Mouse (Mus musculus) layer of hippocampus, adult 9-10 months (tissue): ENCODE results near the gene Fancd2.
A peak's percentile ranks its signal among the peaks of the same experiment; 100 is the strongest.

ENCODE experiments used
- DNase-seq: peaks from one replicate; pipeline ENCODE4 v3.0.0; 2022; ENCODE audit warnings: low spot score

The Fancd2 gene

DNA sequence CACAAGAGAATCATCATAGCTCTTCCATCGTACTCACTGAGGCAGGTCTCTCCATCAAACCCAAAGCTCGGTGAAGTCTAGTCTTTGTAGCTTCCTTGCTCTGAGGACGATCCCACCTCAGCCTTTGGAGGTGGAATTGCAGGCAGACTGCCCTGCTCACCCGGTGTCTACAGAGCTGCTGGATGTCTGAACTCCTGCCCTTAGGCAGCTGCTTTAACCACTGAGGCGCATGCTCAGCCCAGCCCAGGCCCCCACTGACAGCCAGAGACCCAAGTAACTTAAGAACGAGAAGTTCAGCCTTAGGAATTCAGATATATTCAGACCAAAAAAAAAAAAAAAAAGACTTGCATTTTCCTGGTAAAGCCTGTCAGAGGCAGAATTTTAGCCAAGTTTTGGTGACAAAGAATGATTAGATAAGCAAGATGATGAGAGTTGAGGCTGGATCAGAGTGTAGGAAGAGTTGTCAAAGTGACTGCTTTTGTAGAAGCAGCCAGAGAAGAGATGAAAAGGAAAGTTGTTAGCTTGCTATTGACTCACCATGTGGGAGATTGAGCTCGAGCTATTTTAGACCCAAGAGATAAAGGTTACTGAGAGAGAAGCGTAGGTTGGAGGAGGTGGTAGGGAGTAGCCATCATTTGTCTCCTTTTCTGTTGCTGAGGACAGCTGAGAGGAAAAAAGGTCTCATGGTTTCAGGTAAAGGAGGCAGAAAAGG, 80.9 kb downstream of the Fancd2 start:
- DNase-seq = no peak

DNA sequence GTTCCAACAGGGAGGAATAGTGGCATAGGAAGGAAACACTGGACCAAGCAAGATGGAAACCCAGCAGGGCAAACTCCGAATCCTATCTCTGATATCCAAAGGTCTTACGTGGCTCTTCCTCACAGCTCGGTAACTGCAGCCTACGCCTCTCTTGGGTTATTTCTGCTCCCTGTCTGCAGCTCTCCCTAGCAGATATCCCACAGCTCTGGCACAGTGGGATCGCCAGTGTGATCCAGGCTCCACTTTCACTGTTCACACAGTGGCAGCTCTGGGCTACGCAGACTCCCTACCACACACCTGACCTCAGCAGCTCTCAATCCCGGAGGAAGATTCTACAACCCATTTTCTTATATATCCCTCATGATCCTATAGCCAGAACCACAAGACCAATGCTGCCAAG, 82.7 kb downstream of the Fancd2 start:
- DNase-seq = no peak

DNA sequence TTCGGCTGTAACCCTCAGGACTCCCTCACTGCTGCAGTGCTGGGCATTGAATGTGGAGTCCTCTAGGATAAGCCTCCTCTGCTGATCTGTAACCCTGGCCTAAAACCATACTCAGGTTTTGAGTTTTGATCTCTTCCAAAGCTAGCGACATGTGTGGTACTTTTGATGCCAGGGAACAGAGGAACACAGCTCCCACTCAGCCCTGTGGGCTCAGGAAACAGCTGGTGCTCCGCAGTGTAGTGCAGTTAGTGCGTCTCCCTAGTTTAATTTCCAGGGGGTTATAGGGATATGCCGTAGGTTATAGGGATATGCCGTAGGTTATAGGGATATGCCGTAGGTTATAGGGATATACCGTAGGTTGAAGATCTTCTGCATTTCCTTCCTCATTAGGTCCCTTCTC, 83.5 kb downstream of the Fancd2 start:
- no peak for DNase-seq

DNA sequence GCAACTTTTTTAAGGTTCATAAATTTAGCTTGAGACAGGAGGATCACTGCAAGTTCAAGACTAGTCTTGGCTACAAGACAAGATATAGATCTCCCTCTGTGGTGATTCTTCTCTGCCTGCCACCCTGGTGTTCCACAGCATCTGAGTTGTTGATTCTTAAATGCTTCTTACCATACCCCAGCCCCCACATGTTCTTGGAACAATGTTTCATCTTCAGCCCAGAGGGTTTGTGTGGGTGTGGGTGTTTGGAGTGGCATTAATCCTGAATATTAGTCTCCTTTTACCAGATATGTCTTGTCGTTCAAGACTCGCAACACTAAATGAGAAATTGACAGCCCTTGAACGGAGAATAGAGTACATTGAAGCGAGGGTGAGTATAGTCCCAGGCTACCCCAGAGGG, 84.0 kb downstream of the Fancd2 start:
- DNase-seq = no peak

DNA sequence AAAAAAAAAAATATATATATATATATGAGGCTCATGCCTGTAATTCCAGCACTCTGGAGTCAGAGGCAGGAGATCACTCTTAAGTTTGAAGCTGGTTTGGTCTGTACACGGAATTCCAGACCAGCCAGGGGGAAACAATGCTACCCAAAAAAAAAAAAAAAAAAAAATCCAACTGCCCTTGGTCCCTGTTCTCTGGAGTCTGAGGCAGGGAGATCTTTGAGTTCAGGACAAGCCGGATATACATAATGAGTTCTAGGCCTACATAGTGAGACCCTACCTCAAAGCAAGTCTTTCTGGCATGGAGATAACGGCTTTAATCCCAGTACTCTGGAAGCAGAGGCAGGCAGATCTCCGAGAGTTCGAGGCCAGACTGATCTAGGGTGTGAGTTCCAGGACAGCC, 91.9 kb downstream of the Fancd2 start:
- DNase-seq = no peak

DNA sequence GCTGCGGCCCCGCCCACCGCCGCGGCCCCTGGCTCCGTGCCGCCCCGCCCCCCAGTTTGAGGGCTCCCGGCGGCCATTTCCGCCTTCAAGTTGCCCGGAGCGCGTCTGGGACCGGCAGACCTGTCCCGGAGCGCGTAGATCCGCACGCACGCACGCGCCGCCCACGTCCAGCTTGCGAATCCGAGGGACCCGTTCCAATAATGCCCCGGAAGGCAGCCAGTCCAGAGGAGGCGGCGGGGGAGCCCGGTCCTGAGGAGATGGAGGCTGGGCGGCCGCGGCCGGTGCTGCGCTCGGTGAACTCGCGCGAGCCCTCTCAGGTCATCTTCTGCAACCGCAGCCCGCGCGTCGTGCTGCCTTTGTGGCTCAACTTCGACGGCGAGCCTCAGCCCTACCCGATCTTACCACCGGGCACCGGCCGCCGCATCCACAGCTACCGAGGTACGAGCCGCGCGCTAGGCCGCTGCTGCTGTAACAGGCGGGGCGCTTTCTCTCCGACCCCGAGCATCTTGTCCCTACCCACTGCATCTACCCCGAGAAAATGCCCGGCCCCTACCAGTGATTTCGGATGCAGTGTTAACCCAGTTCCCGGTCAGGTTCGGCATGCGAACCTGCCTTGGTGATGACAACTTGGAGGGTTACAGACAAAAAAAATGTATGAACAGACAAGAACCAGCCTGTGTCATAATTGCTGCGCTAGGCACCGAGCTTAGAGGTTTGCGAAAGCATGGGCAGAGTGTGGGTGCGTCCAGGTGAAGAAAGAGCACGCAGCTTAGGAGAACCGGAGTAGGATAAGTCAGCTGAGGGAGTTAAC, 92.7 kb downstream of the Fancd2 start, which contains the start of gene Vhl:
Gene Vhl, plus strand, starts transcription at position 19 of the 811 bp plus-strand sequence.
- DNase-seq = no peak

DNA sequence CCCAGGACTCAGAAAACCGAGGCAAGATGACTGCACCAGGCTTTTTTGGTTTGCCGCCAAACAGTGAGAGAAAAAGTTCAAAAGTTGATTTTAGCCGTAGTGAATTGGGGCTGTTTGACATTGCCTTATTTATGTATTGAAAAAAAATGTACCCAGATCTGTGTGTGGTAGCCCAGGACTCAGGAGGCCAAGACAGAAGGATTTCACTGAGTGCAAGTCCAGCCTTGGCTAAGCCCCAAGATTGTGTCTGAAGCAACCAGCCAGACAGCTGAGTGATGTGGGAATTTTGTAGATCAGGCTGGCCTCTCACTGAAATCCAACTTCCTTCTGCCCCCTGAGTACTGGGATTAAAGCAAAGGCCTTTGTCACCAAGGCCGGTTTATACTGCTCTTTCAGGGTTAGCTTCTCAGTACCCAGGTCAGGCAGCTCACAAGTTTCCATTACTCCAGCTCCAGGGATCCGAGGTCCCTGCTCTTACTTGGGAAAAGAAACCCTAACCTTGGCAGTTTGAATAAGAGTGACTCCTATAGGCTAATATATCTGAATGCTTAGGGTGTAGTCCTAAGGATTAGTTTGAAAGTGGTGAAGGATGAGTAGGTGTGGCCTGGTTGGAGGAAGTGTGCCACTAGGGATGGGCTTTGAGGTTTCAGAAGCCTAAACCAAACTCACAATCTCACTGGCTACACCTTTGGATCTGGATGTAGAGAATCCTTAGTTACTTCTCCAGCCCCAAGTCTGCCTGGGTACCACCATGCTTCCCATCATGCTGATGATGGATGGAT, 93.7 kb downstream of the Fancd2 start:
- DNase-seq = no peak

DNA sequence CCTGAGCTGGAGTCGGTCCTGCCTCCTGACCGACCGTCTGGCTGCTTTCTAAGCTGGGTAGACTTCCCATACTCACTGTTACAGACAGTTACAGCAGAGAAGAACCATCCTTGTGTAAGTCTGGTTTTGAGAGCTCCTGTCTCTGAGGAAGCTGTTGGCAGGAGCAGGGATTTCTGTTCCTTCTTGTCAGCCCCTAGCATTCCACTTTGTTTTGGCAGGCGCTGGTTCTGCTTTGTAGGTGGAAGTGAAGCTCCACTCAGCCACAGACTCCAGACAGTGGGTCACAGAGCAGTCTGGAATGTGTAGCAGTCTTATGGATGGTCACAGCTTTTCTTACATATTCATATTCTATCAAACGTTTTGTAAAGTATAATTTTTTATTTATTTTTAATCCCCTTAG, 98.8 kb downstream of the Fancd2 start:
- DNase-seq = no peak

DNA sequence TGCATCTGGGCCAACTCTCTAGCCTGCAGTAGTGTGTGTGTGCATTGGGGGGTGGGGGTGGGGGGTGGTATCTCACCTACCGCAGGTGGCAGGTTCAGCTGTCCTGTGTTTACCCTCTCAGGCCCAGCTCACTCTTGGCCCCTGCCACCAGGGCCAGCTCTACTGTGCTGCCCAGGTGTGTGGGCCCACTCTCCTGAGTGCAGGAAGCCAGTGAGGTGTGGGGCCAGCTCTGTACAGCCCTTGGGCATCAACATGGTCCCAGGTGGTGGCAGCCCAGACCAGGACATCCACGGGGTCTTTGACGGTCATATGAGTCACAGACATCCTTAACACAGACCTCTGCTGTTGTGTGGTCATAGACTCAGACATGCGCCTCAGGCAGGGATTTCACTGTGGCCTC, 101.4 kb downstream of the Fancd2 start:
- no peak for DNase-seq

DNA sequence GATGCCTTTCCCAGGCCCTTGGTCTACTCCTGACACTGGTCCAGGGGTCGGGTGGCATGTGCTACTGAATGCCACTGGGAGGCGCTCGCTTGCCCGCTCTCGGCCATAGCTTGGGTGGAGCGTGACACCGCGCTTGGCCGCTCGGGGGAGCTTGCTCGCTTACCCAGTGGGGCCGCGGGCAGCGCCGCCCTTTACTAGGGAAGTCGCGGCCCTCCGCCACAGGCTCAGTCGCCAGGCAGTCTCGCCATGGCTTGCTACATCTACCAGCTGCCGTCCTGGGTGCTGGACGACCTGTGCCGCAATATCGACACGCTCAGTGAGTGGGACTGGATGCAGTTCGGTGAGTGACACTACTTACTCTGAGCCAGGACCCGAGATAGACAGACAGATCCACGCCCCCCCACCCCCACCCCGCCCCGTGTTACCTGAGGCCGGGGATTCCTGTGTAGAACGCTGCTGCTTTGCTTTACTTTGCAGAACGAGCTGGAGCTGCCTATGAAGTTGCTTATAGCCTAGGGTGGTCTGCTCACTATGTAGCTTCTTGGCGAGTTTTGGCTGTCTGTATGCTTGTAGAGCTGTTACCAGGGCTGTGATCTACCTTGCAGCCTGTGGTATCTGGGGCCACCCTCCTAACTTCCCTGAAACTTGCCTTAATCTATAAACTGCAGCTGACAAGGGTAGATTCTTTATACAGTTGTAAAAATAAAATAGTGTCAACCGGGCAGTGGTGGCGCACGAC, 107.0 kb downstream of the Fancd2 start, which contains the start of gene Irak2:
Gene Irak2, plus strand, starts transcription at position 166 of the 739 bp plus-strand sequence.
- DNase-seq = peak; percentile 92

DNA sequence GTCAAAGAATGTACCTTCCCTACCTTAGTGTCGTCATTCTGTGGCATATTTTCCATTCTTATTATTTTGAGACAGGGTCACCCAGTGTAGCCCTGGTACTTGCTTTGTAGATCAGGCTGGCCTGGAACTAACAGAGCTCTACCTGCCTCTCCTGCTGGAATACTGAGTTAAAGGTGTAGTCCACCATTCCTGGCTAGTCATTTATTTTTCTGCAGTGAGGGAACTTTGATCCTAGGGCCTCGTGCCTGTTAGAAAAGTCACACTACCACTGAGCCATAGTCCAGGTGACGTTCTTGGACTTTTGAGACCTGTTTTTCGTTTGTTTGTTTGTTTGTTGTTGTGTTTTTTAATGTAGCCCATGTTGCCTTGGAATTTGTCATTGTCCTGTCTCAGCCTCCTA, 107.7 kb downstream of the Fancd2 start:
- no peak for DNase-seq

DNA sequence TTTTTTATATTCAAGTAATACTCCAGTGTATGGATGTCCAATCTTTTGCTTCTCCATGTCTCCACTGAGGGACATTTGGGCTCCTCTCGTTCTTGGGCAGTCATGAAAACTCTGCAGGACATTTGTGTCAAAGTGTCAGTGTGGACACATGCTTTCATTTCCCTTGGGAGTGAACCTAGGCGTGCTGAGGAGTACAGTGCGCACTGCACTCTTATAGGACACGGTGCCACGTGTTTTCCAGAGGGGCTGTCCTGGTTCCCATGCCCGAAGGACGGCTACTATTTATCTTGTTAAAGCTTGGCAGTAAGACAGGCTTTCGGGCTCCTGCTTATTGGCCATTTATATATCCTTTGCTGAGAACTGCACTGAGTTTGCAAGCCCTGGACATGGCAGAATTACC, 111.1 kb downstream of the Fancd2 start:
- DNase-seq = no peak

DNA sequence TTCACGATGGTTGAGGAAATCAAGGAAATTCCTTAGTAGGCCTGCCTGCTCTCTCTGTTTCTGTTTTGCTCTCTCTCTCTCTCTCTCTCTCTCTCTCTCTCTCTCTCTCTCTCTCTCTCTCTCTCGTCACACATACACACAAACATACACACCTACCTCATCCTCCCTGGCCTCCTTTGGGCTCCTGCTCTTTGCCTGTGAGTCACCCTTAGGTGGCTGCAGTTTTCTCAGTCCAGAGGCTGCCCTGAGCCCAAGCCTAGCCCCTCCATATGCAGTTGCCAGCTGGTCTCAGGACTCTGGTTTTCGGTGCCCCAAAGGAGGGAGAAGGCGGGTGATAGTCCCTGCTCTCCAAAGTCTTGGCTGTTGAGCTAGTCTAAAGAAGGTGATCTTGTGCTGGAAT, 111.5 kb downstream of the Fancd2 start:
- DNase-seq = no peak

DNA sequence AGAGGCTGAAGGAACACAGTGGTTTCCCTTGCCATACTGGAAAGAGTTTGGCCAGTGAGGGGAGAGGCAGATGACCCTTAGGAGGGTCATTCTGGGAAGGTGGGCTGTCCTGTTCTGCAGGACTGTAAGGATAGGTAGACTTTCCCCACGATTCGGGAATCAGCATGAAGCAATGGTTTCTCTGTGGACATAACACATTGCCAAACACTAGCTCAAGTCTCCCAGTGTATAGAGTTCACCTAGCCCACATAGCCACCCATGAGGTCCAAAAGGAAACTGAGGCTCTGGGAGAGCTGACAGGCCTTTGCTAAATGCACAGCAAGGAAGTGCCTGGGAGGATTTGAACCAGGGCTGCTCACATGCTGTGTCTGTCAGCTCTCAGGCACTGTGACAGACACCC, 112.5 kb downstream of the Fancd2 start:
- DNase-seq = no peak

DNA sequence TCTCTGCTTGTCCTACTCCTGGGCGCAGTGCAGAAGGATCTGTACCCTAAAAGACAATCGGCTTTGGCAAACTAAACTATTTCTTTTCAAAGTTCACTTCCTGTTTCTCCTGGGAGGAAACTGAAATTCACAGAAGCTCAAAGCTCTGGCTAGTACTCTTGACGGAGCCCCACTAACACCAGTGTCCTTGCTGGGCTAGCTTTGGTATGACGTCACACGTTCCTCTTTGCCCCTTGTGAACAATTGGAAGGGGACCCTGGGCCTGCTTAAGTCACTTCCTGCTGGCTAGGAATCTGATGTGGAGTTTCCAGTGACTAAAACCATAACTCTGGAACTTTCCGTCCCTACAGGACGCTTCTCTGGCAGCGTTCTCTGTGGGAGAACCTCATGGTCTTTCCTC, 113.3 kb downstream of the Fancd2 start:
- no peak for DNase-seq
